Mouse (Mus musculus) embryonic fibroblast, embryonic 13.5 days (primary cell): ENCODE data around the gene Gm7849. TPM values are rescaled to one million over a fixed set of nuclear protein-coding genes. Genes with fewer than 3 reads are reported as not detected.
"Not testable (repeated sequence)": the region's sequence is repeated elsewhere in the genome, so short reads cannot be mapped to it uniquely, and the experiment has no call there.

Experiments used
- H3K27ac ChIP-seq: 2 replicates; pipeline ENCODE4 v1.5.1; 2012; ENCODE audit warnings: low read length, control low read depth, inconsistent platforms; ENCODE audit not compliant: insufficient read depth
- H3K4me1 ChIP-seq: 2 replicates; pipeline ENCODE4 v1.6.1; 2011; ENCODE audit warnings: low read length; ENCODE audit not compliant: control insufficient read depth, insufficient read depth
- H3K4me3 ChIP-seq: 2 replicates; pipeline ENCODE4 v1.5.1; 2011; ENCODE audit warnings: mild to moderate bottlenecking, control low read depth, low read length; ENCODE audit not compliant: insufficient read depth
- polyA plus RNA-seq: library from polyadenylated mRNA; stranded (reverse); fragments of >200 nt; gene quantifications from 2 replicates; pipeline ENCODE4 v1.2.4, GENCODE M21; 2011; ENCODE audit warnings: low read depth; ENCODE audit not compliant: missing spikeins, insufficient read length

Gene Gm7849
- not detected in 2 replicates for polyA plus RNA-seq

DNA sequence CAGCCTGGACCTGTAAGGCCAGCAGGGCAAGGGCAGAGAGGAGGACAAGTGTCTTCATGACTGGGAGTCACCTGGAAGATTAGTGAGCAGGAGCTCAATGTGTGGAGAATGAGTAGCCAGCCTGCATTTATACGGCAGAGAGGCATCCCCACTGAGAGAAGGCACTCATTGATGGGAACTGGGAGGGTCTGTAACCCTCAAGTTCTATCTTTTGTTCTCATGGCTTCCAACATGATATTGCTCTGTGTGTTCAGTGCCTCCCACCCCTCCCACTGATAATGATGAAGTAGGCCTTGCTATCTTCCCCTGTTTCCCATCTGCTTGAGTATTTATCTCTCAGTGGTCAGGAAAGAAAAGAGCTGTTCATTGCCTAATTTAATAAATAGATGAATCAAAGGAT lies at the start of gene Gm7849:
Gene Gm7849 (minus strand): TSS at position 101 of the 400 bp plus-strand sequence.
- H3K4me3 ChIP-seq, H3K4me1 ChIP-seq, H3K27ac ChIP-seq: not testable (repeated sequence)

- H3K27ac ChIP-seq, H3K4me1 ChIP-seq, H3K4me3 ChIP-seq: not testable (repeated sequence)
Observed at GRCm38 (mm10) chr8:21427111-21427510, 29.2 kb downstream of the Gm7849 start, which contains the start of gene Defa36. Gene Defa36 (plus strand): TSS chr8:21427411.

Other genes starting within 250 kb of the Gm7849 start
- gene Gm15292, start 206.8 kb downstream of the Gm7849 start, polyA plus RNA-seq = not detected in 2 replicates
- gene Defa27, start 141.0 kb downstream of the Gm7849 start, polyA plus RNA-seq = not detected in 2 replicates
- gene Defa29, start 129.5 kb downstream of the Gm7849 start, polyA plus RNA-seq = not detected in 2 replicates
- gene Defa2, start 78.0 kb downstream of the Gm7849 start, polyA plus RNA-seq = not detected in 2 replicates
- gene Defa33, start 64.7 kb downstream of the Gm7849 start, polyA plus RNA-seq = not detected in 2 replicates
- not detected in 2 replicates for gene Defa36, start 29.1 kb downstream of the Gm7849 start, polyA plus RNA-seq
- not detected in 2 replicates for gene Defa20, start 52.7 kb upstream of the Gm7849 start, polyA plus RNA-seq
- gene Defa32, start 72.5 kb upstream of the Gm7849 start, polyA plus RNA-seq = not detected in 2 replicates
- gene Defa37, start 108.8 kb upstream of the Gm7849 start, polyA plus RNA-seq = not detected in 2 replicates
- not detected in 2 replicates for gene Defa28, start 126.4 kb upstream of the Gm7849 start, polyA plus RNA-seq
- gene Gm7861, start 137.9 kb upstream of the Gm7849 start, polyA plus RNA-seq = not detected in 2 replicates
- gene Defa26, start 161.6 kb upstream of the Gm7849 start, polyA plus RNA-seq = not detected in 2 replicates
- not detected in 2 replicates for gene Defa17, start 199.2 kb upstream of the Gm7849 start, polyA plus RNA-seq
- not detected in 2 replicates for gene Defa34, start 209.2 kb upstream of the Gm7849 start, polyA plus RNA-seq
- gene AY761184, start 247.1 kb upstream of the Gm7849 start, polyA plus RNA-seq = not detected in 2 replicates